Mouse (Mus musculus): ENCODE measurements around the gene Ralgapa2. TPM values are rescaled to one million over a fixed set of nuclear protein-coding genes. Genes with fewer than 3 reads are reported as not detected.

Ralgapa2 gene
- total RNA-seq, 2 experiments from 2014 or later: 5.0 to 17.1 TPM

GRCm38 (mm10) chr2:146310760-146311159 lies 201.4 kb downstream of the Ralgapa2 start:
- ATAC-seq (replicated peaks; ENCODE audit: poor library complexity): no peak; the same call in 1 of the 2 replicates

DNA sequence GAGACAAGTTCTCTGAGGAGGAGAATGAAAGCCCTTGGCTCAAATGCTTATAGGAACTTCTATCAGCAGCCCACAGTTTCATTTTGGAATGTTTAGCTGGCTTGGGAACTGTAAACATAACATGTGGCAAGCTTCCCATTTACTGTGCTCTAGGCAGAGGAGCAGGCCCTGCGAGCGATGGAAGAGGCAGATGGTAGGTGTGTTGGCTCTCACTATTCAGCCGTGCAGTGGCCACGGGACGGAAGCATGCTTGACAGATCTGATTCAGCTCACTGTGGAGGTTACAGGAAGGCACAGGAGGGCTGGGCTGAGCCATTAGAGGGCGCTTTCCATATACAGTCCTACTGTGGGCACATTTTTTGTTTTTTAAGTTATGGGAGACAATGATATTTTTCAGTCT lies 201.9 kb downstream of the Ralgapa2 start:
- peak; percentile 80 for ATAC-seq (replicated peaks; ENCODE audit: poor library complexity)

DNA sequence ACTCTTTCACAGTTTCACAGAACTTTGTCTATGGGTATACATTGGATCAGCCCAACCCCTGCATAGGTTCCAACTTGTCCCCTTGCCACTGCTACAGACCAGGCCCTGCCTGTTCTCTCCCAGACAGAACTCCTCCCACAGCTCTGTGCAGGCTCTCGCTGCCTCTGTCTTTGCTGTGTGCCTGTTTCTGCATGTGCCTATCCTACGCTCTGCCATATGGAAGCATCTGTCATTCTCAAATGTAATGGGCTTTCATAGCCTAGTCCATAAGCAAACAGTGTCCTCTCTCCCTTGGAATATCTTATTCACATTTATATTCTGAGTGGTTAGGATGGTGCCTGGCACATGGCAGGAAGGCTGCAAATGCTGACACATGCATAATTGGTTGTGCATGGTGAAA lies 202.7 kb downstream of the Ralgapa2 start:
- ATAC-seq (replicated peaks; ENCODE audit: poor library complexity): no peak

DNA sequence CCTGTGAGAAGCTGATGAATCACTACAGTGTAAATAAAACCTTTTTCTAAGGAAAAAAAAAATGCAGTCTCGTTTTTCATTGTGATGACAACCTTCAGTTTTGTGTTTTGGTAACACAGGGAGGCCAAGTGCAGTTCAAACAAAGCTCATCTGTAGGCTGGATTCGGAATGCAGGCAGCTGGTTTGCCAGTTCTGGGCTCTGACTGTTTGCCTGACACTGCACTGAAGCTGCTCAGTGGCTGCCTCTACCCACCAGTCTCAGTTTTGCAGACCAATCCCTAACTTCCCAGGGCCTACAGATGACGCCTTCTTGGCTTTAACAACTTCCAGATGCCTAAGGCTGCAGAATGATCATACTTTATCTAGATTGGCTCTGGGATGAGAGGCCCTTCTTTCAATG lies 205.1 kb downstream of the Ralgapa2 start:
- ATAC-seq (replicated peaks; ENCODE audit: poor library complexity): no peak

DNA sequence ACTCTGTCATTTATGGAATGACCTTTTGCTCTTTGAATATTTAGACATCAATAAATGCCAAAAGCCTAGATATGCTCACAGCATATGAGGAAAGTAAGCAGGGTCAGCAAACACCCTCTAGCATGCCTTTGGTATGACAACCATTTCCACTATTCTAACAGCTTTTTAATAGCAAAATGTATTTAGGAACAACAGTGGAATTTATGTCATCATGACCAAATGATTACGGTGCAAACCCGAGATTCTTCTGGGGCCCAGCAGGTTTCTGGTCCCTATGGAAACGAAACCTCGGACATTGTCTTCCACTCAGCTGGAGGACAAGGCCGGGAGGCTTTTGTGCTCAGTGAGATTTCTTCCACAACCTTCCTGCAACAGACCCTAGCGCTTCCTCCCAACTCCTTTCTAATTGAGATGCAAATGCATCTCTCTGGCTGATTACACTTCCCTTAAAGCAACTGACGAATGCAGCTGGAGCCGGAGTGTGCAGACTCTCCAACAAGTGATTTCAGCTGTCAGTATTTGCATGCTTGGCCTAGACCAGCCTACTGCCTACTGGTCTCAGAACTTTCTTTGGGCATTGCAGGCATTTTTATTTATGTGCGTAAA lies 209.9 kb downstream of the Ralgapa2 start:
- no peak for ATAC-seq (replicated peaks; ENCODE audit: poor library complexity)

- ATAC-seq (replicated peaks; ENCODE audit: poor library complexity): no peak
These were observed 211.6 kb downstream of the Ralgapa2 start for GRCm38 (mm10) chr2:146300500-146301020.

- ATAC-seq (replicated peaks; ENCODE audit: poor library complexity): no peak
These were observed 212.2 kb downstream of the Ralgapa2 start for GRCm38 (mm10) chr2:146299841-146300460.

GRCm38 (mm10) chr2:146293538-146293937 lies 218.6 kb downstream of the Ralgapa2 start:
- ATAC-seq (replicated peaks; ENCODE audit: poor library complexity): no peak

GRCm38 (mm10) chr2:146290871-146291637 lies 221.1 kb downstream of the Ralgapa2 start:
- ATAC-seq (replicated peaks; ENCODE audit: poor library complexity): no peak

- ATAC-seq (replicated peaks; ENCODE audit: poor library complexity): no peak
These were observed 221.8 kb downstream of the Ralgapa2 start for GRCm38 (mm10) chr2:146290366-146290765.

DNA sequence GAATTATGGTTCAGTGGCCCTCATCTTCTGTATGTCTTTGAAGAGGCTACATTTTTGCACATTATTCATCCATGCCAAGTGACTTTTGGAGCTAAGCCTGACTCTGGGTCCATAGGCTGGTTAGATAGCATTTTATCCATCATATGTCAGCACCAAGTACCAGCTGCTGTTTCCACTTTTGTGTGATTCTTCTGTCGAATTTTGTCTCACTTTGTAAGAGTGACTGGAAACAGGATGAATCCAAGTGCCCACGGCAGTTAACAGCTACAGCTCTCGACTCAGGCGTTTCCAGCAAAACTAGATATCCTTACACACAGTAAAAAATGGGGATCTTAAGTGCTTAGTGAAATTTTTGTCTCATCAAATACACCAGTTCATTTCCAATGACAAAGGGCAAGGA lies 222.8 kb downstream of the Ralgapa2 start:
- ATAC-seq (replicated peaks; ENCODE audit: poor library complexity): no peak

DNA sequence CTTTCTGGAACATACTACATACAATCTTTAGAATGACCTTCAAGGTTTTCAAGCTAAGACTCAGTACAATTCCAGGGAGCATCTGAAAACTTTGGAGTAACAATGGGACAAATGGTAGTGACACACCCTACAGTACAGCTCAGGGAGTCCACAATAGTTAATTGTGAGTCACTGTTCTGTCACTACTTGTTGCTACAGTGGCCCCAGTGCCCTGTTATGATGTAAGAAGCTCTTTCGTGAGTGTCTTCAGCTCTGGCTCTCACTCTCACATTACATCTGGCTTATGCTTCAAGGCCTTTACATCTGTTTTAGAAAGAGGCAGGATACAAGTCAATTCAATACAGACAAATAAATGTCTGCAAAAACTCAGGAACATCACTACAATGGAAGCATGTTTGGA lies 223.8 kb downstream of the Ralgapa2 start:
- ATAC-seq (replicated peaks; ENCODE audit: poor library complexity): no peak

- no peak for ATAC-seq (replicated peaks; ENCODE audit: poor library complexity)
These were observed 224.6 kb downstream of the Ralgapa2 start for GRCm38 (mm10) chr2:146287531-146287930.

- ATAC-seq (replicated peaks; ENCODE audit: poor library complexity): no peak
These were observed 230.8 kb downstream of the Ralgapa2 start for GRCm38 (mm10) chr2:146281346-146281745.

DNA sequence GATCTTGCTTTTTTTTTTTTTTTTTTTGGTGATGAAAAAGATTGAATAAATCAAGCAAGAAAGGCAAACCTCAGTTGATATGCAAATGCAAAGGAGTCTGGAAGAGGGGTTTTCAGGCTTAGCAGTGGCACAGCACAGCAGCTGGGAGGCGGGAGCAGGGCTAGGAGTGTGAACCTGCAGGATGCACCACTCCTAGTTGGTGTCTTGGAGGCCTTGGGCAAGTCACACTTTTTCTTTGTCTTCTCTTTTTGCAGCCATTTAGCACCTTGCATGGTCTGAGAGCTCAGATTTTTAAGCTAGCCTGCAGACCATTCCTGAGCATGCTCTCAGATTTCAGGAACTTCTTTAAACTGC lies 231.2 kb downstream of the Ralgapa2 start:
- ATAC-seq (replicated peaks; ENCODE audit: poor library complexity): no peak

GRCm38 (mm10) chr2:146280221-146280920 lies 231.8 kb downstream of the Ralgapa2 start:
- ATAC-seq (replicated peaks; ENCODE audit: poor library complexity): no peak

GRCm38 (mm10) chr2:146279430-146280220 lies 232.5 kb downstream of the Ralgapa2 start:
- no peak for ATAC-seq (replicated peaks; ENCODE audit: poor library complexity)

GRCm38 (mm10) chr2:146278381-146278780 lies 233.8 kb downstream of the Ralgapa2 start:
- no peak for ATAC-seq (replicated peaks; ENCODE audit: poor library complexity)

GRCm38 (mm10) chr2:146266539-146266938 lies 245.6 kb downstream of the Ralgapa2 start:
- ATAC-seq (replicated peaks; ENCODE audit: poor library complexity): no peak

- ATAC-seq (replicated peaks; ENCODE audit: poor library complexity): peak; percentile 76
These were observed 247.1 kb downstream of the Ralgapa2 start for GRCm38 (mm10) chr2:146265045-146265444.
